Mouse (Mus musculus) midbrain, embryonic 14.5 days (tissue): ENCODE results near the gene Arrb1. TPM values are rescaled to one million over a fixed set of nuclear protein-coding genes. Genes with fewer than 3 reads are reported as not detected.

ENCODE experiments used
- ATAC-seq: fragments of 200-750 bp; cut with Nextera tagmentation; 2 replicates; pipeline ENCODE4 v1.8.0; 2017; ENCODE audit warnings: moderate number of reproducible peaks, moderate library complexity; ENCODE audit not compliant: low FRiP score, low TSS enrichment
- DNase-seq: peaks from one replicate; pipeline ENCODE4 v3.0.0-alpha.2; 2015
- H3K27ac ChIP-seq: fragments of 300-500 bp; sonication (generic); replicated peaks from 2 replicates; pipeline ENCODE4 v1.5.1; 2014; ENCODE audit warnings: mild to moderate bottlenecking, low read depth, low read length, moderate library complexity
- H3K27me3 ChIP-seq: fragments of 300-500 bp; sonication (generic); 2 replicates; pipeline ENCODE4 v1.6.1; 2014; ENCODE audit warnings: low read length, control low read depth, mixed read lengths; ENCODE audit not compliant: control insufficient read depth, insufficient read depth
- H3K36me3 ChIP-seq: fragments of 300-500 bp; sonication (generic); 2 replicates; pipeline ENCODE4 v1.6.1; 2014; ENCODE audit warnings: low read length, control low read depth; ENCODE audit not compliant: control insufficient read depth, insufficient read depth
- H3K4me1 ChIP-seq: fragments of 300-500 bp; sonication (generic); 2 replicates; pipeline ENCODE4 v1.6.1; 2014; ENCODE audit warnings: mild to moderate bottlenecking, antibody characterized with exemption, low read length, control low read depth; ENCODE audit not compliant: control insufficient read depth, insufficient read depth
- H3K4me2 ChIP-seq: fragments of 300-500 bp; sonication (generic); 2 replicates; pipeline ENCODE4 v1.6.1; 2014; ENCODE audit warnings: mild to moderate bottlenecking, low read length, moderate library complexity
- H3K4me3 ChIP-seq: fragments of 300-500 bp; sonication (generic); replicated peaks from 2 replicates; pipeline ENCODE4 v1.5.1; 2014; ENCODE audit warnings: low read depth, low read length
- H3K9ac ChIP-seq: fragments of 300-500 bp; sonication (generic); replicated peaks from 2 replicates; pipeline ENCODE4 v1.6.1; 2014; ENCODE audit warnings: mild to moderate bottlenecking, low read length, moderate library complexity
- H3K9me3 ChIP-seq: fragments of 300-500 bp; sonication (generic); 2 replicates; pipeline ENCODE4 v1.6.1; 2016; ENCODE audit warnings: low read length, control low read depth, mixed read lengths; ENCODE audit not compliant: control insufficient read depth
- WGBS: fragments of 180-500 bp; shearing (Covaris S2); extraction: QIAGEN DNeasy Blood & Tissue Kit; methylation state at CpG from one replicate; pipeline ENCODE4 v1.1.7; 2014; 5-methylcytosine and 5-hydroxymethylcytosine counted together
- polyA plus RNA-seq: library from polyadenylated mRNA; unstranded; fragments of >200 nt; fragmentation: Nextera tagmentation; extraction: Ambion mirVana; gene quantifications from 2 replicates; pipeline ENCODE4 v1.2.1, GENCODE M21; 2014

Arrb1 gene
- polyA plus RNA-seq, 1 experiment from 2014 or later: 10.3 TPM

GRCm38 (mm10) chr7:99544272-99544671 is 9.0 kb downstream of the Arrb1 start:
- no peak overlapping the region for H3K4me3 ChIP-seq
- WGBS: 64% methylated on average over 6 of the region's 6 CpGs
- peaks cover 24% of the 10 kb centered on the region; the same call in 1 of the 2 replicates for H3K36me3 ChIP-seq
- ATAC-seq (no peak), DNase-seq (no peak)
- no peak overlapping the region for H3K4me2 ChIP-seq
- peaks cover 16% of the 10 kb centered on the region for H3K4me1 ChIP-seq
- no peak overlapping the region for H3K9ac ChIP-seq
- no peaks in the 10 kb centered on the region for H3K9me3 ChIP-seq
- H3K27me3 ChIP-seq: no peaks in the 10 kb centered on the region
- H3K27ac ChIP-seq: no peak overlapping the region

DNA sequence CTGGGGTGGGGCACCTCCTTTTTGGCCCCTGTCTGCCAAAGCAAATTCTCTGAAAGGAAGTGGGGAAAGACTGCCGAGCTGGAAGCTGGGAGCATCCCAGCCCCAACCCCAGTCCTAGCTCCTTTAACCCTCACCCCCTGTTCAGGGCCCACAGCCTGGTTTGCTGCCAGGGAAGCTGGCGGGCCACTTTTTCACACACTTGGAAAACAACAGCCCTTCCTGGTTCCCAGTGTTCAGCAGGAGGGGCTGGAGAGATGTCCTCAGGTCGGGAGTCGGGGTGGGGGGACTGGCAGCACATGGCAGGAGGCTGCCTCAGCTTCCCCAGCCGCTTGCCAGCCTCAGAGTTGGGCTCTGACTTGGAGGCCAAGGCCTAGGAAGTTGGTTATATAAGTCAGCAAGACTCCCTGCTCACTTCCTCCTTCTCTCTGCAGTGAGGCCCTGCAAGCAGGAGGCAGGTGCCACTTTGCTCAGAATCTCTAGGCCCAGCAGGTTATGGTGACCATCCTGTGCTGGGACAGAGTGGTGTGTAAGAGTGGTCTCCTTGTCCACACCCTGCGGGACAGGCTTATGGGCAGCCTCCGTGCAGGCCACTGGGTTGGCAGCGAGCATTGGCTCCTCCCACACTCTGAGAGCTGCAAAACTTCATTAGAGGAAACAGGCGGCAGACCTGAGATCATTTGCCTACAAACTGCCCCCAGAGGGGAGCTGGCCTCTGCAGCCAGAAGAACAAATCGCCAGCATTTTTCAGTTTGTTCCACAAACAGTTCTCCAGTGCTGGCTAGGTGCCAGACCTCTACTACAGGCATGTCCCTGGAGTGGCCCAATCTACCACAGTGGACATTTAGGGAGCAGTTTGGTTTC is 10.8 kb downstream of the Arrb1 start:
- no peak overlapping the region for H3K9ac ChIP-seq
- no peaks in the 10 kb centered on the region for H3K9me3 ChIP-seq
- 50% methylated on average over 10 of the region's 10 CpGs for WGBS
- H3K27ac ChIP-seq: peak overlapping the region; percentile 28
- ATAC-seq: peak; percentile 34; the same call in 1 of the 2 replicates
- peaks cover 29% of the 10 kb centered on the region; the same call in 1 of the 2 replicates for H3K36me3 ChIP-seq
- peak; percentile 56 for DNase-seq
- H3K4me1 ChIP-seq: 0 out of 2 replicates have a peak, but pooled peaks cover under 1% of the 10 kb centered on the region
- no peak overlapping the region for H3K4me2 ChIP-seq
- H3K27me3 ChIP-seq: no peaks in the 10 kb centered on the region
- no peak overlapping the region for H3K4me3 ChIP-seq

DNA sequence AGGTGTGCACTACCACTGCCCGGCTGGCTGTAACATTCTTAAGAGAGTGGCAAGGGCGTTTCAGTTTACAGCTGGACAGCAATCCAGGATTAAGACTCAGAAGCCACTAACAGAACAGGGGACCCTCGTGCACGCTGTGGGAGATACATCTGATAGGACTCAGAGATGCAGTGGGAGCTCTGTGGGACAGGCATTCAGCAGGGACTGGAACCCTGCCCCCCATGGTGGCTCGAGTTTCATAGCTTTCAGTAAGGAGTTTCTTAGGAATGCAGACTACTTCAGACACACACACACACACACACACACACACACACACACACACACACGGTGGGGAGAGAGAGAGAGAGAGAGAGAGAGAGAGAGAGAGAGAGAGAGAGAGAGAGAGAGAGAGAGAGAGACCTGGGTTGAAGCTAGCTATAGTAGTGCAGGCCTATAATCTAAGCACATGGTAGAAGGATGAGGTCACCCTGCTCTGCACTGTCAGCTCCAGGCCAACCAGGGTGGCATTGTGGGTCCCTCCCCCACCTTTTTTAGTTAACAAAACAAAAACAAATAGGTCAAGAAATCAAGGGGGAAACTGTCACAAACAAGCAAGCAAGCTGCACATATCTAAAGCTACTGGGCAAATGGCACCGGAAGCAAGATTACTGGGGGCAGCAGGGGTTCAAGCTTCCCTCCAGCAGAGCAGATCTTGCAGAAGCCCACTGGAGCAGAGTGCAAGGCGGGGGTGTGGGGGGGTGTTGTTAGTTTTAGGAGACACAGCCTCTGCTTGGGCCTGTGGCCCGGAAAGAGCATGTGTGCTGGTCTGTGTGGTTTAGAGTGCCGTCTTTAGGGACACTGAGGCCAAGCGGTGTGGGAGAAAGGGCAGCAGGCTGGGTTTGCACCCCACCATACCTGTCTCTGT is 12.6 kb downstream of the Arrb1 start:
- Histone ChIP-seq H3K27me3 (no peaks in the 10 kb centered on the region), H3K9me3 (no peaks in the 10 kb centered on the region), H3K9ac (no peak overlapping the region), H3K4me3 (no peak overlapping the region), H3K4me1 (no peaks in the 10 kb centered on the region), H3K4me2 (no peak overlapping the region), H3K27ac (no peak overlapping the region), H3K36me3 (peaks cover 27% of the 10 kb centered on the region; the same call in 1 of the 2 replicates)
- no peak for ATAC-seq
- DNase-seq: no peak
- WGBS: 58% methylated on average over 10 of the region's 11 CpGs

DNA sequence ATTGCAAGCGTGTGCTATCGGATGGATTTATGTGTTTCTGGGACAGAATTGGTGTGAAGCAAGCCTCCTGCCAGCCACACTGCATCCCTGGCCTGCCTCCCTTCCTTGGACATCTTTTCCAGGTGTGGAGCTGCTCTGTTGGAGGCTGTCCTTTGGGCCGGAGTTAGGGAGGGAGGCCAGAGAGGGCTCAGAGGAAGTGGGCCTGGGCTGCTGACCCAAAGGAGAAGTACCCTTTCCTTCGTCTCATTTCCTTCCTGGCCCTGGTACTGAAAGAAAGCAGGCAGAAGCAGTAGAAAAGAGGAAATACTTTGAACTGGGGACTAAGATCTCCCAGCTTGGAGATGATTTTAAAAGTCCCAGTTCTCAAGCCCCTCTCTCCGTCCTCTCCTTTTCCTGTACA is 14.4 kb downstream of the Arrb1 start:
- H3K4me2 ChIP-seq: no peak overlapping the region
- H3K36me3 ChIP-seq: peaks cover 19% of the 10 kb centered on the region; the same call in 1 of the 2 replicates
- H3K9ac ChIP-seq: no peak overlapping the region
- no peak overlapping the region for H3K27ac ChIP-seq
- WGBS: 96% methylated on average over 5 of the region's 5 CpGs
- no peaks in the 10 kb centered on the region for H3K27me3 ChIP-seq
- no peak for DNase-seq
- ATAC-seq: no peak
- no peaks in the 10 kb centered on the region for H3K9me3 ChIP-seq
- no peaks in the 10 kb centered on the region for H3K4me1 ChIP-seq
- no peak overlapping the region for H3K4me3 ChIP-seq

GRCm38 (mm10) chr7:99551623-99552022 is 16.4 kb downstream of the Arrb1 start:
- no peak overlapping the region for H3K4me3 ChIP-seq
- no peak for ATAC-seq
- no peaks in the 10 kb centered on the region for H3K4me1 ChIP-seq
- no peaks in the 10 kb centered on the region for H3K9me3 ChIP-seq
- no peak overlapping the region for H3K4me2 ChIP-seq
- H3K36me3 ChIP-seq: peaks cover 11% of the 10 kb centered on the region; the same call in 1 of the 2 replicates
- no peak overlapping the region for H3K9ac ChIP-seq
- DNase-seq: no peak
- WGBS: 97% methylated on average over 3 of the region's 3 CpGs
- no peak overlapping the region for H3K27ac ChIP-seq
- no peaks in the 10 kb centered on the region for H3K27me3 ChIP-seq

DNA sequence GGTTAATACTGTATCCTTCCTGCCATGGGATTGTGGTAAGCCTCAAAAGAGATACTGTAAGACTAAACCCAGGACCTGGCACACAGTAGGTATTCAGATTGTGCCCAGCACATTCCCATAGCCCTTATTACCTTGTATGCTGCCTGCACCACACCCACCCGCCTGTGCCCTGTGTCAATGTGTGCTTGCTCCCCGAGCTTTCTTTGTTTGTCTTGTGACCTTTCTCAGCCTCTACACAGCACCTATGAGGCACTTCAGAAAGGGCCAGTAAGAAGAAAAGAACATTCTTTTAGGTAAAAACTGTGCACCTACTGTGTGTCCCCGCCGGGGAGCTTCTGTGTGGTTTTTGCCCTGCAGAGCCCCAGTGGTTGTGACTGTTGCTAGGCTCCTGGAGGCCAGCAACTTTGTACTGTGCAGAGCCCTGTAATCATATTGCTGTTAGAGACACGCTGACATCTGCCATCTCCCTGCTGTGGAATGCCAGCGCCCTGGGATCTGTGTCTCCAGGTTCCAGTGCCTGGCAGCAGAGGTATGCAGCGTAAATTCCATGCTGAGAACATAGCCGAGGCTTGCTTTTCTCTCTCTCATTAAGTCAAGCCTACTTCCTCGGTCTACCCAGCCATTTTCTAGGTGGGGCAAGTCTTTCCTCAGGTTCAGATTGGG is 18.1 kb downstream of the Arrb1 start:
- no peak overlapping the region for H3K27ac ChIP-seq
- H3K4me2 ChIP-seq: no peak overlapping the region
- DNase-seq: no peak
- H3K27me3 ChIP-seq: no peaks in the 10 kb centered on the region
- H3K9me3 ChIP-seq: no peaks in the 10 kb centered on the region
- no peak overlapping the region for H3K4me3 ChIP-seq
- WGBS: 55% methylated on average over 9 of the region's 9 CpGs
- H3K4me1 ChIP-seq: no peaks in the 10 kb centered on the region
- no peak overlapping the region for H3K9ac ChIP-seq
- no peak for ATAC-seq
- H3K36me3 ChIP-seq: peaks cover 11% of the 10 kb centered on the region; the same call in 1 of the 2 replicates

DNA sequence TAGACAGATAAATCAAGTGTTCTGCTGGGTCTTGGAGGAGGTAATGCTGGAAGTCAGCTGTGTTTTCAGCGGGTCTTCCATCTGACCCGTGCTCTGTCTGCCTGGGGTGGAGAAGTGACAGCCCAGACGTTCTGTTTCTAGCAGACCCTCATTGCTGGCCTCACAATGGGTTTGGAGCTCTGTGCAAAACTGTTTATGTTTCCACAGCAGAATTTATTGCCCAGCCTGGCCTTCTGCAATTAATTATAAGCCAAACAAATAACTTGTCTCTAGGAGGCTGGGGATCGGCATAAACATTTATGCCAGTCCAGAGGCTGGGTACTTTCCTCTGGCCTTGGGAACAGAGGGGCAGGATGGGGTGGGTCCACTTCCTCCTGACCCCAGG is 18.6 kb downstream of the Arrb1 start:
- WGBS: 70% methylated on average over 4 of the region's 4 CpGs
- no peak for ATAC-seq
- Histone ChIP-seq H3K36me3 (peaks cover 8% of the 10 kb centered on the region; the same call in 1 of the 2 replicates), H3K27me3 (no peaks in the 10 kb centered on the region), H3K27ac (no peak overlapping the region), H3K9me3 (no peaks in the 10 kb centered on the region), H3K4me1 (no peaks in the 10 kb centered on the region; the same call in 1 of the 2 replicates), H3K4me3 (no peak overlapping the region), H3K9ac (no peak overlapping the region), H3K4me2 (no peak overlapping the region)
- no peak for DNase-seq

- 36% methylated on average over 6 of the region's 6 CpGs for WGBS
- DNase-seq (peak; percentile 61), ATAC-seq (no peak)
- Histone ChIP-seq H3K4me1 (peaks cover 8% of the 10 kb centered on the region), H3K27me3 (no peaks in the 10 kb centered on the region), H3K36me3 (no peaks in the 10 kb centered on the region), H3K9ac (no peak overlapping the region), H3K4me2 (no peak overlapping the region), H3K4me3 (no peak overlapping the region), H3K9me3 (no peaks in the 10 kb centered on the region), H3K27ac (no peak overlapping the region)
Observed at GRCm38 (mm10) chr7:99555862-99556261, 20.6 kb downstream of the Arrb1 start.
